Mouse (Mus musculus) MEL (cell line): ENCODE measurements around the gene Srbd1. TPM values are rescaled to one million over a fixed set of nuclear protein-coding genes. Genes with fewer than 3 reads are reported as not detected.

Experiments
- DNase-seq: peaks from one replicate; pipeline ENCODE4 v3.0.0; 2011; ENCODE audit warnings: low read depth, low spot score
- H3K27ac ChIP-seq: 2 replicates; pipeline ENCODE4 v1.5.1; 2012; ENCODE audit warnings: low read depth, mild to moderate bottlenecking, control low read depth, low read length, moderate library complexity; ENCODE audit not compliant: control insufficient read depth
- H3K27me3 ChIP-seq, 2 experiments: fragments of 150-350 bp in 1 of 2; sonication (generic) in 1 of 2; 2 replicates each; pipeline ENCODE4 v1.6.1; 2012; ENCODE audit warnings: low read length in 2 of 2, mild to moderate bottlenecking in 2 of 2, improper control_type of control experiment in 1 of 2, moderate library complexity in 1 of 2; ENCODE audit not compliant: insufficient read depth in 2 of 2, control insufficient read depth in 1 of 2
- H3K36me3 ChIP-seq, 2 experiments: 2 replicates each; pipeline ENCODE4 v1.6.1; 2012 to 2014; ENCODE audit warnings: low read length in 2 of 2, improper control_type of control experiment in 1 of 2, inconsistent platforms in 1 of 2, mild to moderate bottlenecking in 1 of 2; ENCODE audit not compliant: insufficient read depth in 2 of 2, control insufficient read depth in 1 of 2
- H3K4me1 ChIP-seq, 2 experiments: fragments of 150-350 bp in 1 of 2; sonication (generic) in 1 of 2; 2 replicates each; pipeline ENCODE4 v1.6.1; 2012; ENCODE audit warnings: low read length in 2 of 2, improper control_type of control experiment in 1 of 2, mild to moderate bottlenecking in 1 of 2; ENCODE audit not compliant: insufficient read depth in 2 of 2, control insufficient read depth in 1 of 2
- H3K4me3 ChIP-seq, 2 experiments: fragments of 150-350 bp in 1 of 2; sonication (generic) in 1 of 2; 2 replicates each; pipeline ENCODE4 v1.5.1; 2012; ENCODE audit warnings: low read depth in 2 of 2, low read length in 2 of 2, mild to moderate bottlenecking in 2 of 2, moderate library complexity in 2 of 2, control low read depth in 1 of 2, improper control_type of control experiment in 1 of 2; ENCODE audit not compliant: control insufficient read depth in 1 of 2, insufficient read depth in 1 of 2
- H3K79me2 ChIP-seq: 2 replicates; pipeline ENCODE4 v1.6.1; 2012; ENCODE audit warnings: mild to moderate bottlenecking, low read length, moderate library complexity; ENCODE audit not compliant: control insufficient read depth, poor library complexity, insufficient read depth
- H3K9ac ChIP-seq: 2 replicates; pipeline ENCODE4 v1.6.1; 2012; ENCODE audit warnings: low read depth, mild to moderate bottlenecking, control low read depth, low read length, moderate library complexity; ENCODE audit not compliant: control insufficient read depth, poor library complexity, severe bottlenecking
- H3K9me3 ChIP-seq: fragments of 150-350 bp; sonication (generic); replicated peaks from 2 replicates; pipeline ENCODE4 v1.6.1; 2012; ENCODE audit warnings: mild to moderate bottlenecking, low read length, improper control_type of control experiment, moderate library complexity; ENCODE audit not compliant: insufficient read depth
- CHD1 ChIP-seq: IDR thresholded peaks from 2 replicates; pipeline ENCODE4 v1.6.1; 2012; ENCODE audit warnings: low read depth, mild to moderate bottlenecking, inconsistent platforms, low read length, improper control_type of control experiment
- CHD2 ChIP-seq: IDR thresholded peaks from 2 replicates; pipeline ENCODE4 v1.6.1; 2011; ENCODE audit warnings: low read length, improper control_type of control experiment
- CTCF ChIP-seq, 3 experiments: IDR thresholded peaks in 2 of 3; conservative IDR thresholded peaks in 1 of 3; 2 replicates each; pipeline ENCODE4 v1.5.1; 2011 to 2012; ENCODE audit warnings: low read length in 3 of 3, low read depth in 2 of 3, mild to moderate bottlenecking in 2 of 3, improper control_type of control experiment in 1 of 3, inconsistent platforms in 1 of 3, mixed read lengths in 1 of 3, moderate library complexity in 1 of 3; ENCODE audit not compliant: control insufficient read depth in 1 of 3, insufficient read depth in 1 of 3, poor library complexity in 1 of 3, severe bottlenecking in 1 of 3
- E2F4 ChIP-seq: IDR thresholded peaks from 2 replicates; pipeline ENCODE4 v1.6.1; 2011; ENCODE audit warnings: low read depth, low read length, improper control_type of control experiment, borderline replicate concordance
- ELF1 ChIP-seq: IDR thresholded peaks from 2 replicates; pipeline ENCODE4 v1.6.1; 2014; ENCODE audit warnings: low read depth, mild to moderate bottlenecking, inconsistent platforms, low read length, improper control_type of control experiment, moderate library complexity
- EP300 ChIP-seq, 2 experiments: IDR thresholded peaks; 2 replicates each; pipeline ENCODE4 v1.6.1; 2011; ENCODE audit warnings: improper control_type of control experiment in 2 of 2, low read length in 2 of 2, low read depth in 1 of 2, mild to moderate bottlenecking in 1 of 2
- GATA1 ChIP-seq: IDR thresholded peaks from 2 replicates; pipeline ENCODE4 v1.6.1; 2011; ENCODE audit warnings: low read depth, low read length, improper control_type of control experiment
- HCFC1 ChIP-seq: IDR thresholded peaks from 2 replicates; pipeline ENCODE4 v1.6.1; 2012; ENCODE audit warnings: low read depth, mild to moderate bottlenecking, inconsistent platforms, low read length, improper control_type of control experiment, moderate library complexity
- JUND ChIP-seq: IDR thresholded peaks from 2 replicates; pipeline ENCODE4 v1.6.1; 2011; ENCODE audit warnings: low read depth, mild to moderate bottlenecking, improper control_type of control experiment, low read length
- KAT2A ChIP-seq: conservative IDR thresholded peaks from 2 replicates; pipeline ENCODE4 v1.6.1; 2012; ENCODE audit warnings: low read depth, low read length, improper control_type of control experiment, inconsistent platforms
- MAFK ChIP-seq: IDR thresholded peaks from 2 replicates; pipeline ENCODE4 v1.6.1; 2011; ENCODE audit warnings: low read depth, mild to moderate bottlenecking, low read length, improper control_type of control experiment, borderline replicate concordance
- MAX ChIP-seq: IDR thresholded peaks from 2 replicates; pipeline ENCODE4 v1.6.1; 2011; ENCODE audit warnings: low read length, improper control_type of control experiment
- MEF2A ChIP-seq: IDR thresholded peaks from 2 replicates; pipeline ENCODE4 v1.6.1; 2014; ENCODE audit warnings: low read depth, mild to moderate bottlenecking, inconsistent platforms, low read length, improper control_type of control experiment; ENCODE audit not compliant: poor library complexity, insufficient replicate concordance, severe bottlenecking; ENCODE audit errors: extremely low read depth
- MYB ChIP-seq: IDR thresholded peaks from 2 replicates; pipeline ENCODE4 v1.6.1; 2011; ENCODE audit warnings: mild to moderate bottlenecking, low read depth, low read length, improper control_type of control experiment
- MYC ChIP-seq: IDR thresholded peaks from 2 replicates; pipeline ENCODE4 v1.6.1; 2011; ENCODE audit warnings: low read depth, mild to moderate bottlenecking, low read length, improper control_type of control experiment, moderate library complexity
- NELFE ChIP-seq: IDR thresholded peaks from 2 replicates; pipeline ENCODE4 v1.6.1; 2011; ENCODE audit warnings: low read depth, low read length, improper control_type of control experiment
- NRF1 ChIP-seq: IDR thresholded peaks from 2 replicates; pipeline ENCODE4 v1.6.1; 2014; ENCODE audit warnings: low read depth, mild to moderate bottlenecking, inconsistent platforms, low read length, improper control_type of control experiment, moderate library complexity; ENCODE audit not compliant: poor library complexity, insufficient read depth, severe bottlenecking
- RCOR1 ChIP-seq: IDR thresholded peaks from 2 replicates; pipeline ENCODE4 v1.6.1; 2012; ENCODE audit warnings: low read depth, mild to moderate bottlenecking, inconsistent platforms, low read length, improper control_type of control experiment
- SIN3A ChIP-seq: IDR thresholded peaks from 2 replicates; pipeline ENCODE4 v1.6.1; 2012; ENCODE audit warnings: low read length, improper control_type of control experiment, inconsistent platforms
- SMC3 ChIP-seq: IDR thresholded peaks from 2 replicates; pipeline ENCODE4 v1.6.1; 2011; ENCODE audit warnings: low read depth, low read length, improper control_type of control experiment
- TAL1 ChIP-seq: IDR thresholded peaks from 2 replicates; pipeline ENCODE4 v1.6.1; 2012; ENCODE audit warnings: mild to moderate bottlenecking, inconsistent platforms, low read length, moderate library complexity, mixed read lengths
- TBP ChIP-seq: IDR thresholded peaks from 2 replicates; pipeline ENCODE4 v1.8.0; 2011; ENCODE audit warnings: low read depth, low read length, improper control_type of control experiment
- TCF12 ChIP-seq: IDR thresholded peaks from 2 replicates; pipeline ENCODE4 v1.6.1; 2014; ENCODE audit warnings: low read depth, mild to moderate bottlenecking, inconsistent platforms, low read length, improper control_type of control experiment, moderate library complexity
- ZMIZ1 ChIP-seq: IDR thresholded peaks from 2 replicates; pipeline ENCODE4 v1.6.1; 2012; ENCODE audit warnings: low read depth, mild to moderate bottlenecking, inconsistent platforms, low read length, improper control_type of control experiment, moderate library complexity
- ZNF384 ChIP-seq: IDR thresholded peaks from 2 replicates; pipeline ENCODE4 v1.6.1; 2012; ENCODE audit warnings: low read depth, mild to moderate bottlenecking, inconsistent platforms, low read length, improper control_type of control experiment
- polyA plus RNA-seq, 2 experiments: library from polyadenylated mRNA; stranded (reverse) in 1 of 2; unstranded in 1 of 2; fragments of >175 nt in 1 of 2; fragments of >200 nt in 1 of 2; gene quantifications; 2 replicates each; pipeline versions ENCODE4 v1.2.1 to v1.2.4; 2012; ENCODE audit warnings: low replicate concordance in 2 of 2, low read depth in 1 of 2; ENCODE audit not compliant: insufficient read length in 2 of 2, insufficient read depth in 1 of 2, missing spikeins in 1 of 2
- total RNA-seq: library from RNA; depleted of rRNA; stranded (reverse); fragments of 300-350 nt; gene quantifications from 2 replicates; pipeline ENCODE4 v1.2.3, GENCODE M21; 2012

Gene Srbd1
- total and polyA plus RNA-seq, 3 experiments = 14.9 to 30.5 TPM; not detected in 1

DNA sequence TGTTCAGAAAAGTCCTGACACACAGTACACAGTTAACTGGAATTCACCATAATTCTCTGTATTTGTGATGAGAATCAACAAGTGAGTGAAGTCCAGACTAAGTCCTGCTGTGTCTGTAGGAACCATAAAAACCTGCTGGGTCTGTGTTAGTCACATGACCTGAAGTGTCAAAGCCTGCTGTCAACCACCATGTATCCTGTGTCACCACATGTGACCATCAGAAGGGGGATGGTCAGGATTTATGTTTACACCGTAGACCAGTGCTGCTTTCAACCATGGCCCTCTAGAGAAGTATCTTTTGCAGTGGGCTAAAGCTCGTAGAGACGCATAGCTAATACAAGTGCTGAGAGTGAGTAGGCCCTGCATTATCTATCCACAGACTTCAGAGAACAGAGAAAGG is 21.8 kb downstream of the Srbd1 start:
- H3K9me3 ChIP-seq = no peaks in the 10 kb centered on the region
- no peak overlapping the region for H3K27ac ChIP-seq
- H3K36me3 ChIP-seq = peaks cover 0 to 33% of the 10 kb centered on the region in 2 experiments; a peak in 2 of 4 replicates
- no peak overlapping the region for H3K4me3 ChIP-seq
- no peaks in the 10 kb centered on the region for H3K4me1 ChIP-seq
- no peaks in the 10 kb centered on the region for H3K79me2 ChIP-seq
- DNase-seq = no peak
- H3K9ac ChIP-seq = no peak overlapping the region
- H3K27me3 ChIP-seq = no peaks in the 10 kb centered on the region
- no peak for TF ChIP-seq TAL1
- TF ChIP-seq ELF1 = no peak
- TF ChIP-seq MEF2A = no peak
- no peak for TF ChIP-seq CTCF (IDR thresholded peaks at IDR 0.05 in 2 of 3, conservative IDR thresholded peaks at IDR 0.05 in 1 of 3; ENCODE audit: control insufficient read depth in 1 of 3, insufficient read depth in 1 of 3, low read depth in 2 of 3, low read length in 3 of 3, poor library complexity in 1 of 3, severe bottlenecking in 1 of 3)
- TF ChIP-seq TBP = no peak
- no peak for TF ChIP-seq TCF12
- no peak for TF ChIP-seq NELFE
- no peak for TF ChIP-seq ZNF384

- no peak for TF ChIP-seq ZMIZ1
- no peak for TF ChIP-seq SMC3
- no peak for TF ChIP-seq MYB
- TF ChIP-seq GATA1 = no peak
- no peak for TF ChIP-seq MYC
- TF ChIP-seq NRF1 = no peak
- no peak for TF ChIP-seq KAT2A
- TF ChIP-seq EP300 (IDR thresholded peaks at IDR 0.05; ENCODE audit: low read depth in 1 of 2, low read length in 2 of 2) = no peak
- no peak for TF ChIP-seq HCFC1
- no peak for TF ChIP-seq CHD1
- TF ChIP-seq CHD2 = no peak
- TF ChIP-seq MAX = no peak
- TF ChIP-seq CTCF (IDR thresholded peaks at IDR 0.05 in 2 of 3, conservative IDR thresholded peaks at IDR 0.05 in 1 of 3; ENCODE audit: control insufficient read depth in 1 of 3, insufficient read depth in 1 of 3, low read depth in 2 of 3, low read length in 3 of 3, poor library complexity in 1 of 3, severe bottlenecking in 1 of 3) = no peak
- TF ChIP-seq RCOR1 = no peak
- no peak for TF ChIP-seq MAFK
- TF ChIP-seq JUND = no peak
- no peak for TF ChIP-seq SIN3A
- TF ChIP-seq E2F4 = no peak
- no peak for DNase-seq
- Histone ChIP-seq H3K9ac (no peak overlapping the region), H3K36me3 (peaks cover 6 to 17% of the 10 kb centered on the region in 2 experiments), H3K27ac (no peak overlapping the region), H3K79me2 (no peaks in the 10 kb centered on the region), H3K4me3 (no peak overlapping the region), H3K27me3 (no peaks in the 10 kb centered on the region), H3K9me3 (no peaks in the 10 kb centered on the region), H3K4me1 (peaks cover 3 to 5% of the 10 kb centered on the region in 2 experiments; a peak in 3 of 4 replicates)
Measured at GRCm38 (mm10) chr17:86096875-86097274, 48.1 kb downstream of the Srbd1 start.
